Mouse (Mus musculus) G1E (cell line): Measurements from ENCODE around the gene Hs6st3.

Experiments
- CTCF ChIP-seq: IDR thresholded peaks from 2 replicates; pipeline ENCODE4 v1.5.1; 2012; ENCODE audit warnings: low read depth, low read length, inconsistent platforms, mixed read lengths
- GATA1 ChIP-seq: IDR thresholded peaks from 2 replicates; pipeline ENCODE4 v1.6.1; 2012; ENCODE audit warnings: borderline replicate concordance, low read length, inconsistent platforms, mixed read lengths
- GATA2 ChIP-seq: IDR thresholded peaks from 2 replicates; pipeline ENCODE4 v1.6.1; 2012; ENCODE audit warnings: low read depth, low read length, inconsistent platforms, borderline replicate concordance
- POLR2AphosphoS5 ChIP-seq: IDR thresholded peaks from 2 replicates; pipeline ENCODE4 v1.6.1; 2012; ENCODE audit warnings: low read depth, low read length, inconsistent platforms; ENCODE audit not compliant: insufficient replicate concordance
- TAL1 ChIP-seq: conservative IDR thresholded peaks from 2 replicates; pipeline ENCODE4 v1.6.1; 2012; ENCODE audit warnings: low read depth, low read length, inconsistent platforms, mixed read lengths

GRCm38 (mm10) chr14:119678574-119678973 is 540.4 kb downstream of the Hs6st3 start:
- no peak for TF ChIP-seq CTCF
- no peak for TF ChIP-seq GATA1
- no peak for TF ChIP-seq GATA2
- TF ChIP-seq TAL1, result no peak
- no peak for TF ChIP-seq POLR2AphosphoS5
